Mouse (Mus musculus) heart, embryonic 14.5 days (tissue): ENCODE data around the gene Ntn5. TPM values are rescaled to one million over a fixed set of nuclear protein-coding genes. Genes with fewer than 3 reads are reported as not detected.

Experiments used
- ATAC-seq: fragments of 200-750 bp; cut with Nextera tagmentation; 2 replicates; pipeline ENCODE4 v1.8.0; 2017; ENCODE audit warnings: low read depth, moderate TSS enrichment; ENCODE audit not compliant: insufficient number of reproducible peaks, insufficient read depth, low FRiP score
- H3K27ac ChIP-seq, 2 experiments: fragments of 200-500 bp in 1 of 2; fragments of 300-500 bp in 1 of 2; sonication (generic) in 1 of 2; replicated peaks in 1 of 2; 2 replicates each; pipeline ENCODE4 v1.5.1; 2012 to 2014; ENCODE audit warnings: low read depth in 2 of 2, low read length in 2 of 2, control low read depth in 1 of 2, mild to moderate bottlenecking in 1 of 2, mixed read lengths in 1 of 2; ENCODE audit not compliant: control insufficient read depth in 1 of 2, insufficient read depth in 1 of 2
- H3K27me3 ChIP-seq: fragments of 300-500 bp; sonication (generic); 2 replicates; pipeline ENCODE4 v1.6.1; 2014; ENCODE audit warnings: mild to moderate bottlenecking, low read length, control low read depth; ENCODE audit not compliant: control insufficient read depth, insufficient read depth
- H3K36me3 ChIP-seq: fragments of 300-500 bp; sonication (generic); 2 replicates; pipeline ENCODE4 v1.6.1; 2014; ENCODE audit warnings: mild to moderate bottlenecking, control low read depth, low read length, mixed read lengths; ENCODE audit not compliant: control insufficient read depth, insufficient read depth
- H3K4me1 ChIP-seq, 2 experiments: fragments of 200-500 bp in 1 of 2; fragments of 300-500 bp in 1 of 2; sonication (generic) in 1 of 2; 2 replicates each; pipeline ENCODE4 v1.6.1; 2012 to 2014; ENCODE audit warnings: low read length in 2 of 2, control low read depth in 1 of 2, mixed read lengths in 1 of 2; ENCODE audit not compliant: control insufficient read depth in 2 of 2, insufficient read depth in 2 of 2
- H3K4me2 ChIP-seq: fragments of 300-500 bp; sonication (generic); 2 replicates; pipeline ENCODE4 v1.6.1; 2014; ENCODE audit warnings: mild to moderate bottlenecking, low read length
- H3K4me3 ChIP-seq, 2 experiments: fragments of 200-500 bp in 1 of 2; fragments of 300-500 bp in 1 of 2; sonication (generic) in 1 of 2; 2 replicates each; pipeline ENCODE4 v1.5.1; 2012 to 2014; ENCODE audit warnings: low read length in 2 of 2, mild to moderate bottlenecking in 2 of 2, control low read depth in 1 of 2, low read depth in 1 of 2, moderate library complexity in 1 of 2; ENCODE audit not compliant: control insufficient read depth in 1 of 2, insufficient read depth in 1 of 2
- H3K9ac ChIP-seq: fragments of 300-500 bp; sonication (generic); 2 replicates; pipeline ENCODE4 v1.6.1; 2014; ENCODE audit warnings: mild to moderate bottlenecking, low read length
- H3K9me3 ChIP-seq: fragments of 300-500 bp; sonication (generic); 2 replicates; pipeline ENCODE4 v1.6.1; 2016; ENCODE audit warnings: low read length, control low read depth; ENCODE audit not compliant: control insufficient read depth
- WGBS: fragments of 180-500 bp; shearing (Covaris S2); extraction: QIAGEN DNeasy Blood & Tissue Kit; methylation state at CpG from one replicate; pipeline ENCODE4 v1.1.7; 2014; 5-methylcytosine and 5-hydroxymethylcytosine counted together
- polyA plus RNA-seq: library from polyadenylated mRNA; unstranded; fragments of >200 nt; fragmentation: Nextera tagmentation; extraction: Ambion mirVana; gene quantifications from 2 replicates; pipeline ENCODE4 v1.2.1, GENCODE M21; 2014

Gene Ntn5
- polyA plus RNA-seq, 1 experiment from 2014 or later = not detected

DNA sequence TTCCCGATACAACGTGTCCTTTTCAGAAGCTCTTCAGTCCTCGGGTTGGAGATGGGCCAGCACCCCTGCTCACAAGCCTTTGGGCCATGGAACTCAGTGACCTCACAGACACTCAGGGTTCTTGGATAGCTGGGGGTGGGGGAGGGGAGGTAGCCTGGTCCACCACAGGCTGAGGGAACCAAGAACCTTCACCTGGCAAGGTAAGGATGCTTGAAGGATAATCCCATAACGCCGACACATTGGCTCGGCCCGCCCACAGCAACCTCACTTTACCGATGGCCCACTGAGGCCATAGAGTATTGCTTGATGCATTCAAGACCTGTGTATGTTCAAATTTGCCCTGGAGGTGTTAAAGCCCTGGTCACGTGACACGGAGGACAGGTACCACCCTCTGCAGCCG lies 41.9 kb downstream of the Ntn5 start, which contains the start of gene Spaca4:
Gene Spaca4 (minus strand): TSS at position 101 of the 400 bp plus-strand sequence.
- WGBS = 84% methylated on average over 11 of the region's 11 CpGs

DNA sequence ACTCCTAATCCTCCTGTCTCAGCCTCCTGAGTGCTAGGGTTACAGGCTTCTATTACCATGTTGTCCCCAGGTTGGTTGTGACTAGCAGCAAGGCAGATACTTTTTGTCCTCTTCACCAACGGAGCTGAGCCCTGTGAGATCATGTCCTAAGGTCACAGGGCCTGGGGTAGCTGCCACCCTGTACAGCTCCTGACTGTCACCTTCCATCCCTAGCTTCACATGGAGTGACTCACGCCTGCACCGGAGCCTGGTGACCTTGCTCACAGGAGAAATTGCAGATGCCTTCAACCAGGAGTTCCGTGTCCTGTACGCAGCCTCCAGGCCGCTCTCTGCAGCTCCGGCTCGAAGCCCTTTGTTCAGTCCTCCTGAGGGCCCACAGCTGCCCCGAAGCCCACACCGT lies 42.6 kb downstream of the Ntn5 start:
- Histone ChIP-seq H3K4me2 (no peak overlapping the region), H3K36me3 (peaks cover 44% of the 10 kb centered on the region), H3K9me3 (no peaks in the 10 kb centered on the region), H3K4me1 (peaks cover 6 to 9% of the 10 kb centered on the region in 2 experiments; a peak in 1 of 4 replicates), H3K9ac (no peak overlapping the region), H3K4me3 (no peak overlapping the region), H3K27me3 (no peaks in the 10 kb centered on the region), H3K27ac (no peak overlapping the region)
- ATAC-seq = no peak
- WGBS = 83% methylated on average over 10 of the region's 10 CpGs

More for the DNA sequence above, 41.9 kb downstream of the Ntn5 start, which contains the start of gene Spaca4:
- Histone ChIP-seq H3K9me3 (no peaks in the 10 kb centered on the region), H3K4me2 (no peak within 1 kb of the TSS), H3K27ac (no peak within 1 kb of the TSS), H3K36me3 (peaks cover 51% of the 10 kb centered on the region), H3K4me3 (no peak within 1 kb of the TSS), H3K27me3 (no peaks in the 10 kb centered on the region), H3K9ac (no peak within 1 kb of the TSS), H3K4me1 (peaks cover under 1 to 3% of the 10 kb centered on the region in 2 experiments; a peak in 1 of 4 replicates)
- no peak for ATAC-seq

DNA sequence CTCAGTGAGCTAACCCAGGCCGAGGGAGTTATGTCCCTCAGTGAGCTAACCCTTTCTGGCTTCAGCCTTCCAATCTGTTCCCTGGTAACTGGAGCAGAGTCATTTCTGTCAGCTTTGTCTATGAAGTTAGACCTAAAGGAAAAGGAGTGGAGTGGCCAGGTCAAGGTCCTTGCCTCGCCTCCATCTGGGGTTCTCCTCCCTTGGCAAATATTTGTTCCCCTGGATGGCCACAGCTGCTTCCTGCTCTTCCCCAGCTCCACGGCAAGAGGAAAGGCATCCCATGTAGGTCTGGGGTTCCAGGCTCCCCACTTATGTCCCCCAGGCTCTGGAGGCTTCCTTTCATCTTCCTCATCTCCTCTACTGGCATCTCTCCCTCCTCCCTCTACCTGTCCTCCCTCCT lies 43.8 kb downstream of the Ntn5 start:
- no peaks in the 10 kb centered on the region for H3K9me3 ChIP-seq
- no peak overlapping the region for H3K27ac ChIP-seq
- no peak overlapping the region for H3K4me2 ChIP-seq
- peaks cover 33% of the 10 kb centered on the region for H3K36me3 ChIP-seq
- no peaks in the 10 kb centered on the region for H3K27me3 ChIP-seq
- 76% methylated on average over 3 of the region's 3 CpGs for WGBS
- H3K9ac ChIP-seq = no peak overlapping the region
- no peak for ATAC-seq
- H3K4me1 ChIP-seq = peaks cover 6 to 9% of the 10 kb centered on the region in 2 experiments; a peak in 1 of 4 replicates
- H3K4me3 ChIP-seq = no peak overlapping the region

DNA sequence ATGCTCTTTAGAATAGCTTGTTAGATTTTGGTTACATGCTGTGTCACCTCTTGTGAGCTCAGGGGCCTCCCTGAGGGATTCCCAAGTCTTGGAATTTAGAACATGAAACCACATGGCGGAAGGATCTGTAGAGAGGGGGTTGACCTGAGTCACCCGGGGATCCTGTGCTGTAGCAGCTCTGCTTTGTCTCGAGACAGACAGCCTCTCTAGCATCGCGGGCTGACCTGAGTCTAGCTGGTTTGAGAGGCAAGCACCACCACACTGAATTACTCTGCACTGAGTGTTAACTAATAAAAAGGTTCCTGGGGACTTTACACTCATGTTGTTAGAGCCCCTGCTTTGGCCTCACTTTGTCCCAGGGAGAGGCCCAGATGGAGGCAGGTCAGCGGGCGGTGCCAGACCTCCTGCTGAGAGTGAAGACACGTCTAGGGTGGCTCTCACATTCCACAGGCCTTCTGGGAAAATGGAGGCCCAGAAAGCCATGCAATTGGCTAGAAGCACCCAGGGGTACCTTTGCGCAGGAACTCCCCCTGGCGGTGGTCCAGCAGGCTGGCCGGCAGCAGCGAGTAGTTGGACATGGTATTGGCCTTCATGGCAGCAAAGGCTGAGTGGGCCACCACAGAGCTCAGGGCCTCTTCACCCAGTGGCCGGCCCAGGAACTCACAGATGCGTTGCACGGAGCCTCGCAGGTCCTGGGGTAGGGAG lies 47.1 kb downstream of the Ntn5 start:
- Histone ChIP-seq H3K4me2 (no peak overlapping the region), H3K4me3 (no peak overlapping the region), H3K27me3 (no peaks in the 10 kb centered on the region), H3K9me3 (no peaks in the 10 kb centered on the region), H3K9ac (no peak overlapping the region), H3K4me1 (peaks cover 6 to 9% of the 10 kb centered on the region in 2 experiments; a peak in 1 of 4 replicates), H3K36me3 (peaks cover 3% of the 10 kb centered on the region), H3K27ac (no peak overlapping the region)
- ATAC-seq = no peak
- WGBS = 13% methylated on average over 16 of the region's 16 CpGs

DNA sequence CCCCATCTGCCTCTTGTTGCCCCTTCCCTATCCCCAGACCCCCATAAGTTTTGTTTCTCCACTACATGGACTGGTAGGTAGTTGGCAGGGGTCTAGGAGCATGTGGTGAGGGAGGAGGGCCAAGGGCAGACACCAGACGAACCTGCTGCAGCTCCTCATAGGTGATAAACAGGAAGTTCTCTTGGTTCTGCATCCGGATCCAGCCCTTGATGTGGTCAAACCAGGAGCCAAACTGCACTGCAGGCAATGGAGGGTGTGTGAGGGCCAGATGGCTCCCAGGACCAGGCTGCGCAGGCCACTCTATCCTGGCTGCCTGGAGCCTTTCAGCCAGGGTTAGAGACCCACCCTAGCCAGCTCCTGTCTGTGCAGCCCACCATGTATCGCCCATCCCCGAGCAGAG lies 49.7 kb downstream of the Ntn5 start:
- H3K27ac ChIP-seq = no peak overlapping the region
- H3K9ac ChIP-seq = no peak overlapping the region
- WGBS = 80% methylated on average over 5 of the region's 5 CpGs
- no peaks in the 10 kb centered on the region; the same call in 1 of the 2 replicates for H3K36me3 ChIP-seq
- no peaks in the 10 kb centered on the region for H3K9me3 ChIP-seq
- H3K4me3 ChIP-seq = no peak overlapping the region
- H3K4me1 ChIP-seq = peaks cover 6 to 9% of the 10 kb centered on the region in 2 experiments; a peak in 1 of 4 replicates
- ATAC-seq = no peak
- H3K27me3 ChIP-seq = no peaks in the 10 kb centered on the region
- no peak overlapping the region for H3K4me2 ChIP-seq

DNA sequence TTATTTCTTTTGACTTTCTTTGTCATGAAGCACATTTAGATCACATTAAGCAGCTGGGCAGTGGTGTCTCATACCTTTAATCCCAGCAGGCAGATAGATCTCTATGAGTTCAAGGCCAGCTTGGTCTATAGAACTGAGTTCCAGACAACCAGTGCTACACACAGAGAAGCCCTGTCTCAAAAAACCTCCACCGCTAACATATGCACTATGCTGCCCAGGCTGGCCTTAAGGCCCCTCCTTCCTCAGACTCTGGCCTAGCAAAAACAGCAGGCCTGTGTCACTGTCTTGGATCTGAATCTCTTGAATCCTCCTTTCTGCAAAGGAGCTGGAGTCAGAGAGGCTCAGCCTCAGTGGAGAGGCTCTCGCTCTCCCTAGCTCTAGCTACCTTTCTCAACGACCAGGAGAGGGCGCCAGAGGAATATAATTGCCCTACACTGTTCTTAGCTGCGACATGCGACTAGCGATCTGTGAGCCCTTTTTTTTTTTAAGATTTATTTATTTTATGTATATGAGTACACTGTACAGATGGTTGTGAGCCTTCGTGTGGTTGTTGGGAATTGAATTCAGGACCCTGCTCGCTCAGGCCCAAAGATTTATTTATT lies 55.4 kb downstream of the Ntn5 start:
- H3K27me3 ChIP-seq = no peaks in the 10 kb centered on the region
- peak; percentile 34; the same call in 1 of the 2 replicates for ATAC-seq
- no peaks in the 10 kb centered on the region for H3K9me3 ChIP-seq
- H3K9ac ChIP-seq = no peak overlapping the region
- peaks cover 0 to 3% of the 10 kb centered on the region in 2 experiments; a peak in 1 of 4 replicates for H3K4me1 ChIP-seq
- H3K4me2 ChIP-seq = no peak overlapping the region
- 5% methylated on average over 9 of the region's 9 CpGs for WGBS
- no peak overlapping the region for H3K4me3 ChIP-seq
- no peak overlapping the region for H3K27ac ChIP-seq
- no peaks in the 10 kb centered on the region for H3K36me3 ChIP-seq

DNA sequence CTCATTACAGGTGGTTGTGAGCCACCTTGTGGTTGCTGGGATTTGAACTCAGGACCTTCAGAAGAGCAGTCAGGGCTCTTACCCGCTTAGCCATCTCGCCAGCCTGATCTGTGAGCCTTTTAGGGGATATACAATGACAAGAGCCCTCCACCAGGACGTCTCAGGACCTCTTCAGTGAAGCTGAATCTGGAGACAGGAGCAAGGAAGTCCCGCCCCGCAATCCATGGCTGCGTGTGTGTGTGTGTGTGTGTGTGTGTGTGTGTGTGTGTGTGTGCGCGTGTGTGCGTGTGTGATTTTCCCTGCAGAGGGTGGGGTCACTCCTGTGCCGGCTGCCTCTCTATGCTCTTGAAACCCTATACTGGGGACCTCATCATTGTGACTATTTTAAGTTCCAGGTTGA lies 56.0 kb downstream of the Ntn5 start:
- Histone ChIP-seq H3K27ac (no peak overlapping the region), H3K4me3 (no peak overlapping the region), H3K36me3 (no peaks in the 10 kb centered on the region), H3K27me3 (no peaks in the 10 kb centered on the region), H3K4me1 (peaks cover 0 to 3% of the 10 kb centered on the region in 2 experiments; a peak in 1 of 4 replicates), H3K9ac (no peak overlapping the region), H3K4me2 (no peak overlapping the region), H3K9me3 (no peaks in the 10 kb centered on the region)
- ATAC-seq = no peak
- 63% methylated on average over 10 of the region's 10 CpGs for WGBS
